Comparison of ENCODE assay signal across 16 mouse cellular contexts in genomic region chr13:34766572-34766971, GRCm38 (mm10). TPM values are rescaled to one million over a fixed set of nuclear protein-coding genes. Genes with fewer than 3 reads are reported as not detected.
A peak's percentile ranks its signal among the peaks of the same experiment; 100 is the strongest.
DNase-seq lines count a peak whose midpoint lies in the region; ATAC-seq lines count a peak whose summit lies in the region.
"Had no signal": no experiment of that assay in that cellular context is flagged by ENCODE, and none has a peak within 500 bp of the region (broad histone marks: within the 10 kb centered on the region; RNA-seq: fewer than 3 reads in every experiment).

No protein-coding gene starts in this region.

- H3K27me3 ChIP-seq in heart, embryonic 11.5 days (ENCODE audit: control insufficient read depth, insufficient read depth, low read length): no peaks in the 10 kb centered on the region
- no peaks in the 10 kb centered on the region for H3K27me3 ChIP-seq in limb, embryonic 15.5 days
- no peaks in the 10 kb centered on the region for H3K27me3 ChIP-seq in limb, embryonic 10.5 days (ENCODE audit: low read depth, poor library complexity, severe bottlenecking)
- H3K27me3 ChIP-seq: midbrain, embryonic 13.5 days; neural tube, embryonic 13.5 days had no signal

- no peak overlapping the region for H3K4me3 ChIP-seq in heart, embryonic 11.5 days (ENCODE audit: low read depth, low read length)
- H3K4me3 ChIP-seq in limb, embryonic 15.5 days: no peak overlapping the region
- no peak overlapping the region for H3K4me3 ChIP-seq in limb, embryonic 10.5 days
- H3K4me3 ChIP-seq: midbrain, embryonic 13.5 days; neural tube, embryonic 13.5 days had no signal

- peak; percentile 92 for DNase-seq in heart, adult 11 months
- no peak for DNase-seq in limb, embryonic 10.5 days (ENCODE audit: low spot score)
- DNase-seq in 416B (ENCODE audit: low read depth): peak; percentile 92
- peak; percentile 19 to 22 for DNase-seq in adrenal gland, postnatal 36 days
- no peak for DNase-seq in ovary, postnatal 36 days (ENCODE audit: low spot score)
- DNase-seq: layer of hippocampus, adult 9-11 months had no signal

- H3K36me3 ChIP-seq in heart, embryonic 11.5 days (ENCODE audit: control insufficient read depth, insufficient read depth, low read length): no peaks in the 10 kb centered on the region
- no peaks in the 10 kb centered on the region for H3K36me3 ChIP-seq in limb, embryonic 15.5 days
- no peaks in the 10 kb centered on the region for H3K36me3 ChIP-seq in limb, embryonic 10.5 days
- H3K36me3 ChIP-seq: midbrain, embryonic 13.5 days; neural tube, embryonic 13.5 days had no signal

- H3K4me1 ChIP-seq in heart, embryonic 11.5 days (ENCODE audit: control insufficient read depth, insufficient read depth, low read length): no peaks in the 10 kb centered on the region
- peaks cover 10% of the 10 kb centered on the region; the same call in 1 of the 2 replicates for H3K4me1 ChIP-seq in limb, embryonic 15.5 days
- peaks cover 13% of the 10 kb centered on the region; the same call in 1 of the 2 replicates for H3K4me1 ChIP-seq in limb, embryonic 10.5 days
- H3K4me1 ChIP-seq: midbrain, embryonic 13.5 days had no signal

- no peak overlapping the region for H3K9ac ChIP-seq in heart, embryonic 11.5 days (ENCODE audit: low read depth, low read length)
- H3K9ac ChIP-seq in limb, embryonic 15.5 days: no peak overlapping the region
- H3K9ac ChIP-seq: midbrain, embryonic 13.5 days; neural tube, embryonic 13.5 days had no signal

- WGBS in heart, embryonic 11.5 days (ENCODE audit: insufficient replicate concordance): 49% methylated on average over 4 of the region's 4 CpGs
- 20% methylated on average over 4 of the region's 4 CpGs for WGBS in limb, embryonic 15.5 days
- WGBS in limb, embryonic 10.5 days: 83% methylated on average over 4 of the region's 4 CpGs

- H3K9me3 ChIP-seq in heart, embryonic 11.5 days (replicated peaks; ENCODE audit: control insufficient read depth, low read length): no peaks in the 10 kb centered on the region
- H3K9me3 ChIP-seq in limb, embryonic 15.5 days: no peaks in the 10 kb centered on the region
- no peaks in the 10 kb centered on the region for H3K9me3 ChIP-seq in limb, embryonic 10.5 days (replicated peaks)
- H3K9me3 ChIP-seq: midbrain, embryonic 13.5 days; neural tube, embryonic 13.5 days had no signal

- no peak overlapping the region for H3K4me2 ChIP-seq in heart, embryonic 11.5 days
- H3K4me2 ChIP-seq in limb, embryonic 15.5 days: no peak overlapping the region
- H3K4me2 ChIP-seq: midbrain, embryonic 13.5 days; neural tube, embryonic 13.5 days had no signal

- ATAC-seq in heart, embryonic 11.5 days (replicated peaks; ENCODE audit: insufficient number of reproducible peaks, low FRiP score, low TSS enrichment): no peak
- no peak for ATAC-seq in limb, embryonic 15.5 days (ENCODE audit: insufficient number of reproducible peaks, low FRiP score, low TSS enrichment, low read depth)
- no peak for ATAC-seq in CD4-positive, CD25-positive, alpha-beta regulatory T cell, adult 4 months
- ATAC-seq: midbrain, embryonic 13.5 days had no signal

- no peak overlapping the region for H3K27ac ChIP-seq in heart, embryonic 11.5 days (ENCODE audit: low read depth, low read length)
- H3K27ac ChIP-seq in limb, embryonic 15.5 days: peak overlapping the region; percentile 57; the same call in 1 of the 2 replicates
- H3K27ac ChIP-seq in limb, embryonic 10.5 days: no peak overlapping the region
- H3K27ac ChIP-seq: midbrain, embryonic 13.5 days; neural tube, embryonic 13.5 days had no signal

RNA-seq across cellular contexts. Expression of gene Fam50b, which starts 31.9 kb away (rescaled TPM):
- not detected in 2 replicates for polyA plus RNA-seq in heart, embryonic 11.5 days (2014; fragmentation: Nextera tagmentation; extraction: Ambion mirVana)
- polyA plus RNA-seq in limb, embryonic 15.5 days (2015; fragmentation: Nextera tagmentation; extraction: Ambion mirVana): not detected in 2 replicates
- 0.11 TPM in 1 of 2 replicates, not detected in the other for polyA plus RNA-seq in limb, embryonic 10.5 days (2016; fragmentation: Nextera tagmentation; extraction: Ambion mirVana)
- not detected for total RNA-seq in adrenal gland, postnatal 36 days (2021)
- not detected for polyA plus RNA-seq in CD4-positive, CD25-positive, alpha-beta regulatory T cell, adult 4 months (2017; shearing (Covaris generic))
- total RNA-seq: common myeloid progenitor, adult 5-6 weeks had no signal
- polyA plus RNA-seq: heart, embryonic 14.5 days; limb, embryonic 11.5 days; lung, embryonic 16.5 days; midbrain, embryonic 13.5 days; neural tube, embryonic 13.5 days; thymus, postnatal 0 days had no signal

Comparison
In these comparisons a context has a peak if more than half of its experiments do, and no peak if none do; other contexts are left out.
1. DNase-seq: peak in heart, adult 11 months (single experiment), 416B (single experiment) and adrenal gland, postnatal 36 days (2 of 2); none in limb, embryonic 10.5 days (single experiment) and ovary, postnatal 36 days (single experiment).